Mouse (Mus musculus) heart, postnatal 0 days (tissue): Measurements from ENCODE around the gene Bmp2k. TPM values are rescaled to one million over a fixed set of nuclear protein-coding genes. Genes with fewer than 3 reads are reported as not detected.

Experiments
- ATAC-seq: fragments of 200-750 bp; cut with Nextera tagmentation; 2 replicates; pipeline ENCODE4 v1.8.0; 2017; ENCODE audit warnings: low read depth, moderate number of reproducible peaks, moderate library complexity; ENCODE audit not compliant: insufficient read depth
- DNase-seq: peaks from one replicate; pipeline ENCODE4 v3.0.0-alpha.2; 2016; ENCODE audit warnings: low spot score
- H3K27ac ChIP-seq: fragments of 300-500 bp; sonication (generic); 2 replicates; pipeline ENCODE4 v1.5.1; 2014; ENCODE audit warnings: low read depth, mild to moderate bottlenecking
- H3K27me3 ChIP-seq: fragments of 300-500 bp; sonication (generic); 2 replicates; pipeline ENCODE4 v1.6.1; 2014; ENCODE audit warnings: low read length, mixed read lengths; ENCODE audit not compliant: control insufficient read depth, insufficient read depth
- H3K36me3 ChIP-seq: fragments of 300-500 bp; sonication (generic); replicated peaks from 2 replicates; pipeline ENCODE4 v1.6.1; 2014; ENCODE audit warnings: low read length, mixed read lengths; ENCODE audit not compliant: control insufficient read depth, insufficient read depth
- H3K4me1 ChIP-seq: fragments of 300-500 bp; sonication (generic); 2 replicates; pipeline ENCODE4 v1.6.1; 2014; ENCODE audit warnings: antibody characterized with exemption; ENCODE audit not compliant: control insufficient read depth, insufficient read depth
- H3K4me2 ChIP-seq: fragments of 300-500 bp; sonication (generic); 2 replicates; pipeline ENCODE4 v1.6.1; 2014; ENCODE audit warnings: low read depth, mild to moderate bottlenecking, low read length, moderate library complexity
- H3K4me3 ChIP-seq: fragments of 300-500 bp; sonication (generic); 2 replicates; pipeline ENCODE4 v1.5.1; 2014; ENCODE audit warnings: low read depth, low read length
- H3K9ac ChIP-seq: fragments of 300-500 bp; sonication (generic); replicated peaks from 2 replicates; pipeline ENCODE4 v1.6.1; 2014; ENCODE audit warnings: low read depth, low read length, mixed read lengths
- H3K9me3 ChIP-seq: fragments of 300-500 bp; sonication (generic); replicated peaks from 2 replicates; pipeline ENCODE4 v1.6.1; 2016; ENCODE audit warnings: low read length; ENCODE audit not compliant: control insufficient read depth
- CTCF ChIP-seq: IDR thresholded peaks from 2 replicates; pipeline ENCODE4 v1.5.1; 2016; ENCODE audit warnings: antibody characterized with exemption, control low read depth, low read depth
- EP300 ChIP-seq: IDR thresholded peaks from 2 replicates; pipeline ENCODE4 v1.6.1; 2016; ENCODE audit warnings: antibody characterized with exemption, low read depth
- WGBS: fragments of 180-500 bp; shearing (Covaris S2); extraction: QIAGEN DNeasy Blood & Tissue Kit; methylation state at CpG from one replicate; pipeline ENCODE4 v1.1.7; 2014; 5-methylcytosine and 5-hydroxymethylcytosine counted together
- polyA plus RNA-seq: library from polyadenylated mRNA; unstranded; fragments of >200 nt; fragmentation: Nextera tagmentation; extraction: Ambion mirVana; gene quantifications from 2 replicates; pipeline ENCODE4 v1.2.1, GENCODE M21; 2015
- total RNA-seq: library from RNA; depleted of rRNA; stranded (reverse); fragments of >200 nt; gene quantifications from 2 replicates; pipeline ENCODE4 v1.2.3, GENCODE M21; 2014; ENCODE audit warnings: low replicate concordance

The Bmp2k gene
- total and polyA plus RNA-seq, 2 experiments from 2014 or later: 6.8 to 7.0 TPM

- no peak overlapping the region for H3K4me3 ChIP-seq
- H3K9me3 ChIP-seq: no peaks in the 10 kb centered on the region
- 83% methylated on average over 3 of the region's 3 CpGs for WGBS
- no peak for ATAC-seq
- no peaks in the 10 kb centered on the region for H3K27me3 ChIP-seq
- no peaks in the 10 kb centered on the region for H3K36me3 ChIP-seq
- no peak overlapping the region for H3K27ac ChIP-seq
- TF ChIP-seq CTCF (no peak), EP300 (no peak)
- no peak overlapping the region for H3K4me2 ChIP-seq
- no peak overlapping the region for H3K9ac ChIP-seq
- no peak for DNase-seq
- 0 out of 2 replicates have a peak, but pooled peaks cover 5% of the 10 kb centered on the region for H3K4me1 ChIP-seq
Measured at GRCm38 (mm10) chr5:96976150-96976549, 21.3 kb upstream of the Bmp2k start.

GRCm38 (mm10) chr5:96979296-96980007 lies 18.0 kb upstream of the Bmp2k start:
- 29% methylated on average over 13 of the region's 13 CpGs for WGBS
- TF ChIP-seq CTCF: no peak
- no peak for TF ChIP-seq EP300
- no peak overlapping the region for H3K4me3 ChIP-seq
- no peak overlapping the region for H3K27ac ChIP-seq
- H3K4me2 ChIP-seq: peak overlapping the region; percentile 31; the same call in 1 of the 2 replicates
- no peaks in the 10 kb centered on the region for H3K36me3 ChIP-seq
- no peak for ATAC-seq
- DNase-seq: no peak
- no peaks in the 10 kb centered on the region for H3K9me3 ChIP-seq
- H3K27me3 ChIP-seq: no peaks in the 10 kb centered on the region
- H3K4me1 ChIP-seq: peaks cover 16% of the 10 kb centered on the region
- H3K9ac ChIP-seq: no peak overlapping the region

- Histone ChIP-seq H3K36me3 (no peaks in the 10 kb centered on the region), H3K4me2 (peak overlapping the region; percentile 31; the same call in 1 of the 2 replicates), H3K27me3 (no peaks in the 10 kb centered on the region), H3K9ac (no peak overlapping the region), H3K4me3 (no peak overlapping the region), H3K4me1 (peaks cover 16% of the 10 kb centered on the region), H3K27ac (no peak overlapping the region), H3K9me3 (no peaks in the 10 kb centered on the region)
- WGBS: 22% methylated on average over 15 of the region's 15 CpGs
- no peak for DNase-seq
- ATAC-seq: no peak
- no peak for TF ChIP-seq EP300
- no peak for TF ChIP-seq CTCF
Measured at GRCm38 (mm10) chr5:96980008-96980634, 17.4 kb upstream of the Bmp2k start.

- Histone ChIP-seq H3K4me1 (peaks cover 16% of the 10 kb centered on the region), H3K4me2 (no peak overlapping the region), H3K9ac (no peak overlapping the region), H3K36me3 (no peaks in the 10 kb centered on the region), H3K9me3 (no peaks in the 10 kb centered on the region), H3K27ac (no peak overlapping the region), H3K4me3 (no peak overlapping the region), H3K27me3 (no peaks in the 10 kb centered on the region)
- DNase-seq: no peak
- ATAC-seq: no peak
- WGBS: 71% methylated on average over 3 of the region's 3 CpGs
- TF ChIP-seq EP300 (no peak), CTCF (no peak)
Measured at GRCm38 (mm10) chr5:96981987-96982386, 15.5 kb upstream of the Bmp2k start.

GRCm38 (mm10) chr5:96983142-96983541 lies 14.3 kb upstream of the Bmp2k start:
- H3K9me3 ChIP-seq: no peaks in the 10 kb centered on the region
- 31% methylated on average over 7 of the region's 7 CpGs for WGBS
- no peak overlapping the region for H3K9ac ChIP-seq
- ATAC-seq (no peak), DNase-seq (peak; percentile 38)
- peak overlapping the region; percentile 19 for H3K4me3 ChIP-seq
- peak overlapping the region; percentile 47 for H3K4me2 ChIP-seq
- peaks cover 16% of the 10 kb centered on the region for H3K4me1 ChIP-seq
- H3K27me3 ChIP-seq: no peaks in the 10 kb centered on the region
- no peak overlapping the region for H3K27ac ChIP-seq
- no peaks in the 10 kb centered on the region for H3K36me3 ChIP-seq
- TF ChIP-seq CTCF (no peak), EP300 (no peak)

GRCm38 (mm10) chr5:96986850-96987249 lies 10.6 kb upstream of the Bmp2k start:
- no peaks in the 10 kb centered on the region for H3K9me3 ChIP-seq
- TF ChIP-seq CTCF (no peak), EP300 (no peak)
- WGBS: 72% methylated on average over 3 of the region's 3 CpGs

More at GRCm38 (mm10) chr5:96986850-96987249, 10.6 kb upstream of the Bmp2k start:
- no peaks in the 10 kb centered on the region for H3K36me3 ChIP-seq
- no peak overlapping the region for H3K4me3 ChIP-seq
- ATAC-seq: no peak
- H3K4me1 ChIP-seq: peaks cover 10% of the 10 kb centered on the region
- H3K9ac ChIP-seq: no peak overlapping the region
- H3K27ac ChIP-seq: no peak overlapping the region
- DNase-seq: no peak
- no peaks in the 10 kb centered on the region for H3K27me3 ChIP-seq
- no peak overlapping the region for H3K4me2 ChIP-seq
